Comparison of ENCODE assay signal across 8 mouse cellular contexts in the genomic region with DNA sequence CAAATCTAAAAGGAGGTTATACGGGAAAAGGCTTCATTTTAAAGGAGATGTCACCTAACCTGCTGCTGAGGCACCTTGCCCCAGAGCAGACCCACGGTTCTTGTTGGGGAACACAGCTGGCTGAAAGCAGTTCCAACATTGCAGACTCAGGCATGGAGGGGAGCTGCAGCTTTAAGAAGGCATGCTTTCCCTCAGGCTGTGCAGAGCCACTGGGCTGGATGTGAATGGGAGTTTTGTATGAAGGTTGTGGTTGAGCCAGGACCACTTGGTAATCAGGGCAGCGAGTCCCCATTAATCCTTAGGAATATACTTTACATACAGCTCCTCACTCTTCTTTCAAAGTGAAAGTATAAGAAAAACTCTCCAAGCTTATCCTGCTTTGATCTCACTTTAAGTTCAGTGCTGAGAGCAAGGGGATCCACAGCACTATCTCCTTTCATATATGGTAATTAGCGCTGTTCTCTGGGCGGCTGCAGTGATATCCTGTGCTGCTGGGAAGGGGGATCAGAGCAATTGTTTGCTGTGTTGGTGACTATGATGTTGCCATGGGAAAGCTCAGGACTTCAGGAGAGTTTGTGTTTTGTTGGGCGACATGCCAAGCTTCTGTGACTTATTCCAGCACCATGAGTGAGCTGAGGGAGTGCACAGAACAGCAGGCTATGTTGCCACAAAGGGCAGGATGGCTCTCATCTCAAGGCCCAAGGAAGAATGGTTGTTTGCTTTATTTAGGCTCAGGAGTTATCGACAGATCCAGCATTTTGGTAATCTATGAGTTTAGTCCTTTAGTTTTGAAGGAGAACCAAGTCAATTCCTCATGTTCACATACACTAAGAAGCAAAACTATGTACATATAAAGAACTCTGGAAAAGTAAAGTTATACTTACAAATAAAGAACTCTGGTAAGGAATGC. TPM values are rescaled to one million over a fixed set of nuclear protein-coding genes. Genes with fewer than 3 reads are reported as not detected.
DNase-seq lines count a peak whose midpoint lies in the region; ATAC-seq and TF ChIP-seq lines count a peak whose summit lies in the region.

No protein-coding gene starts in this region.

- H3K27ac ChIP-seq in forebrain, postnatal 0 days (ENCODE audit: low read depth, low read length) = peak overlapping the region; percentile 54; the same call in 1 of the 2 replicates
- H3K27ac ChIP-seq in lung, embryonic 15.5 days = peak overlapping the region; percentile 81

- WGBS in forebrain, postnatal 0 days = 3% methylated on average over 7 of the region's 7 CpGs
- 19% methylated on average over 7 of the region's 7 CpGs for WGBS in lung, embryonic 15.5 days

- no peaks in the 10 kb centered on the region for H3K27me3 ChIP-seq in forebrain, postnatal 0 days (ENCODE audit: insufficient read depth, low read length)
- no peaks in the 10 kb centered on the region for H3K27me3 ChIP-seq in lung, embryonic 15.5 days

- H3K4me1 ChIP-seq in forebrain, postnatal 0 days (ENCODE audit: insufficient read depth) = no peaks in the 10 kb centered on the region
- H3K4me1 ChIP-seq in lung, embryonic 15.5 days = peaks cover 40% of the 10 kb centered on the region

- peak; percentile 82 for DNase-seq in MN1 (ENCODE audit: low spot score)
- peak; percentile 28 for DNase-seq in cerebellum, adult 8-10 months
- peak; percentile 78 for DNase-seq in forebrain, postnatal 0 days
- DNase-seq in heart, postnatal 4 days = peak; percentile 87
- DNase-seq in layer of hippocampus, adult 11-12 months (ENCODE audit: low spot score) = peak; percentile 66
- peak; percentile 37 for DNase-seq in ovary, postnatal 36 days (ENCODE audit: low spot score)
- DNase-seq in natural killer cell, adult 2 months (ENCODE audit: low spot score in 2 of 2) = no peak

- no peaks in the 10 kb centered on the region for H3K9me3 ChIP-seq in forebrain, postnatal 0 days (ENCODE audit: low read length)
- H3K9me3 ChIP-seq in lung, embryonic 15.5 days = no peaks in the 10 kb centered on the region

- no peak overlapping the region for H3K4me3 ChIP-seq in forebrain, postnatal 0 days (ENCODE audit: low read depth, low read length)
- H3K4me3 ChIP-seq in lung, embryonic 15.5 days = no peak overlapping the region

- no peak overlapping the region for H3K4me2 ChIP-seq in forebrain, postnatal 0 days (ENCODE audit: low read depth)
- peak overlapping the region; percentile 29 for H3K4me2 ChIP-seq in lung, embryonic 15.5 days

- no peaks in the 10 kb centered on the region for H3K36me3 ChIP-seq in forebrain, postnatal 0 days (ENCODE audit: insufficient read depth)
- H3K36me3 ChIP-seq in lung, embryonic 15.5 days = no peaks in the 10 kb centered on the region

- H3K9ac ChIP-seq in forebrain, postnatal 0 days = no peak overlapping the region
- no peak overlapping the region for H3K9ac ChIP-seq in lung, embryonic 15.5 days

- ATAC-seq in forebrain, postnatal 0 days = peak; percentile 94
- ATAC-seq in lung, embryonic 15.5 days (ENCODE audit: borderline replicate concordance, extremely low read depth, low FRiP score, low TSS enrichment) = peak; percentile 85

- no peak for TF ChIP-seq CTCF in forebrain, postnatal 0 days (IDR thresholded peaks at IDR 0.05; ENCODE audit: low read depth)

RNA-seq across cellular contexts. Expression of a gene that starts 21.3 kb away (rescaled TPM):
- total RNA-seq in forebrain, postnatal 0 days (2014; rRNA removed) = not detected in 2 replicates
- not detected in 2 replicates for polyA plus RNA-seq in forebrain, postnatal 0 days (2015; fragmentation: Nextera tagmentation; extraction: Ambion mirVana)
- total RNA-seq in heart, postnatal 4 days (2021) = not detected
- not detected in 2 replicates for polyA plus RNA-seq in lung, embryonic 15.5 days (2015; fragmentation: Nextera tagmentation; extraction: Ambion mirVana)

Comparison
In these comparisons a context has a peak if more than half of its experiments do, and no peak if none do; other contexts are left out.
1. DNase-seq: peak in MN1 (single experiment), cerebellum, adult 8-10 months (single experiment), forebrain, postnatal 0 days (single experiment), heart, postnatal 4 days (single experiment), layer of hippocampus, adult 11-12 months (single experiment) and ovary, postnatal 36 days (single experiment); none in natural killer cell, adult 2 months (0 of 2).